Mouse (Mus musculus) liver, adult 2 months (tissue): Measurements from ENCODE around the gene Odf3l2.

Experiments
- CTCF ChIP-seq: fragments of 200-500 bp; IDR thresholded peaks from 2 replicates; pipeline ENCODE4 v1.5.1; 2011; ENCODE audit warnings: low read depth, low read length, control low read depth
- POLR2A ChIP-seq: fragments of 200-500 bp; IDR thresholded peaks from 2 replicates; pipeline ENCODE4 v1.6.1; 2011; ENCODE audit warnings: low read length, control low read depth; ENCODE audit not compliant: insufficient read depth; ENCODE audit errors: extremely low read depth

DNA sequence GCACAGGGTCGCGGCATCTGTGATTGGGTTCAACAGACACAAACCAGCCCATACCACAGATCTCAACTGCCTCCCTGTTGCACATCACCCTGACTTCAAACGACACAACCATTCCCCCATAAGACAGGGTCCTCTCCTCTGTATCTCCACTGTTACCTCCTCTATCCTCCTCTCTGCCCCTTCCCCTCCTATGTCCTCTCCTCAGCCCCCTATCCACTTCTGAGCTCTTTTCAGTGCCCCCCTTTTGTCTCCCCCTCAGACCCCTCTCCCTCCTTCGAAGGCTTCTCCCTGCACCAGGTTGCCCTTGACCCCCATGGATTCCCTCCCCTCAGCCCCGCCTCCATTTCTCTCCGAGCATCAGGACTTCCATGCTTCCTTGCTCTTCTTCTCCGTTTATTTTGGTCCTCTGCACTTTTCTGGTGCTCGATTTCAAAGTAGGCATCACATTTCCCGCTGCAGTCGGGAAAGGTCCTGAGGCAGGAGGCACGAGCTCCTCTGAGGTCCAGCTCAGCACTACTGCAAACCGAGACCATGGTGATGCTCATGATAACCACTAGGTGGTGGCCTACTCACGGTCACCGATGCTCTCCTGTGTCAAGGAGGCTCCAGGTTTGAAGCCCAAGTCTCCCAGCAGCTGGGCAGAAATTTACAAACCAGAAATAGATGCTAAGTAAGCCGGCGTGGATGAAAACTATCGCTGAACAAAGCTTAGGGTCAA, 50.5 kb downstream of the Odf3l2 start:
- TF ChIP-seq CTCF (peak; percentile 97), POLR2A (no peak)
